Mouse (Mus musculus) frontal cortex, postnatal 10 days (tissue): ENCODE measurements around the gene Aoc2.
A peak's percentile ranks its signal among the peaks of the same experiment; 100 is the strongest.

Experiments
- DNase-seq, 2 experiments: peaks; one replicate each; pipeline ENCODE4 v3.0.0; 2022; ENCODE audit warnings: low spot score in 2 of 2, mixed read lengths in 1 of 2

Aoc2 gene

GRCm38 (mm10) chr11:101324763-101325162 is at the start of gene Aoc2:
Gene Aoc2 (plus strand): TSS chr11:101325063.
- DNase-seq: no peak

GRCm38 (mm10) chr11:101275309-101275708 is 49.6 kb upstream of the Aoc2 start:
- DNase-seq: no peak

DNA sequence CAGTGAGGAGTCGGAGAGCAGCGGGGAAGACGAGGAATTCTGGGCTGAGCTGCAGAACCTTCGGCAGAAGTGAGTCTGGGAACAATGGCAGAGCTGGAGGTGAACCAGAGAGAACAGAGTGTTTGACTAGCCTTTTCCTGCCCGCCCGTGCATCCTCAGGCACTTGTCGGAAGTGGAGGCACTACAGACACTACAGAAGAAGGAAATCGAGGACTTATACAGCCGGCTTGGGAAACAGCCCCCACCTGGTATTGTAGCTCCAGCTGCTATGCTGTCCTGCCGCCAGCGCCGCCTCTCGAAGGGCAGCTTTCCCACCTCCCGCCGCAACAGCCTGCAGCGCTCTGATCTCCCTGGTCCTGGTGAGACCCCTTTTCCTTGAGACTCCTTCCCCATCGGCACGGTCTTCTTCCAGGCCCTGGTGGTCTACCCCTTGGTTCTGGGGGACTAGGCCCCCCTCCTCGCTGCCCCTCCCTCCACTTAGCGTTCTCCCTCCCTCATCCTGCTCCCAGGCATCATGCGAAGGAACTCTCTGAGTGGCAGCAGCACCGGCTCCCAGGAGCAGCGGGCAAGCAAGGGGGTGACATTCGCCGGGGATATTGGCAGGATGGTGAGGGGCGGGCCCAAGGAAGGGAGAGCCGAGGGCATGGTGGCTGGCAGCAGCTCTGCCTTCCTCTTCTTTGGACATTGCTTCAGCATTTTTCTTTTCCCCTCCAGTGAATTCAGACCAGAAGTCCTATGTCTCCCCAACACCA is 48.4 kb upstream of the Aoc2 start:
- DNase-seq: no peak

GRCm38 (mm10) chr11:101277381-101278222 is 47.3 kb upstream of the Aoc2 start:
- DNase-seq: no peak

DNA sequence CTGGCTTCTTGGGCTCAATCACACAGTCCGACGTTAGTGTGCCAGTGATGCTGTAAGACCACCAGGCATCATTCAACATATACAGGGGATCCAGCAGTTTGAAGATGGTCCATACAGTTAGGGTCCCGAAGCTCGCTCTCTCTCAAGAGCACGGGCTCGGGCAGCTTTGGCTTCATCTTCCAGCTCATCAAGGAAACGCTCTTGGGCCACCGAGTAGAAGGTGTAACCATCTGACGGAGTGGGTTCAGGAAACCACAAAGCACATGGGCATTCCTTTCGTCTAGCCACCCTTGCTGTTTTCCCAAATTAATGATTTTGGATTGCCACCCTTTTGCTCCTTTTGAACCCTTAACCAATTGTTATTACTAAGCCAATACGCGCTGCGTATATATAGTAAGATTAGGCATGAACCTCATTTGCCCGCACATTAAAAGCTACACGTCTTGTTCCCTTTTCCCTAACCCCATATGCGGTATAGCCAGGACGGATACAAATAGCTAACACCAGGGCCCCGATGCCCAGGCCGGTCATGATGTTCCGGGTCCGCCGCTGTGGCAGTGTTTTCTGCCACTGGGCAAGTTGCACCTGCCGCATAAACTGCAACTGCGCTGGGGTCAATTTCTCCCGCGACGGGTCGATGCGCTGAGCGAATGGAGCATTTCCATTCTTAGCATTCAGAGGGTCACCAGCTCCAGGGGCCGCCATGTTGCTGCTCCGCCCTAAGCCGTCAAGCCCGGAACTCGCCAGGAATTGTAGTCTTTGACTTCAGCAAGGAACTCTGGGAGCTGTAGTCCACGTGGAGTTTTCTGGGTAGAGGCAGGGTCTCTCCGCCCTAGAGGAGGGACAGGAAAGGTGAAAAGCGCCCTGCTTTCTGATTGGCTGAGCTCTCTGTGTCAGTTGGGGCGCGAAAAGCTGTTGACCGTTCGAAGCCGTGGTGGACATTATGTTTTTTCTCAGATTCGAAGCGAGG is 46.4 kb upstream of the Aoc2 start, which contains the start of the genes Cntd1 and Coa3:
Gene Cntd1 (plus strand): TSS at position 790 of the 970 bp plus-strand sequence.
Gene Coa3 (minus strand): TSS at position 892 of the 970 bp plus-strand sequence.
- DNase-seq: peak; percentile 66 to 81

DNA sequence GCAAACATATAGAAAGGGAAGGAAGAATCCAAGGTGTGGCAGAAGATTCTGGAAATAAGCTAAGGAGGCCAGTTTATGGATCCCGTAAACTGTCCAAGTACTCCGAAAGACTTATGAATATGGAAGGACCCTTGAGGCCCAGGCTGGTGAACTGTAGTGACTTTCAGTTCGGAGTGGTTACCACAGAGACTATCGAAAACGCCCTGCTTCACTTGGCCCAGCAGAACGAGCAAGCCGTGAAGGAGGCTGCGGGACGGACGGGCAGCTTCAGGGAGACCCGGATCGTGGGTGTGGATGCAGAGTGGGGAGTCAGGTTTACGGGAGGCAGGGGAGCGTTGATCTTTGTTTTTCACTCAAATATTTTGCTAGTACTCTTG is 45.7 kb upstream of the Aoc2 start:
- no peak for DNase-seq

DNA sequence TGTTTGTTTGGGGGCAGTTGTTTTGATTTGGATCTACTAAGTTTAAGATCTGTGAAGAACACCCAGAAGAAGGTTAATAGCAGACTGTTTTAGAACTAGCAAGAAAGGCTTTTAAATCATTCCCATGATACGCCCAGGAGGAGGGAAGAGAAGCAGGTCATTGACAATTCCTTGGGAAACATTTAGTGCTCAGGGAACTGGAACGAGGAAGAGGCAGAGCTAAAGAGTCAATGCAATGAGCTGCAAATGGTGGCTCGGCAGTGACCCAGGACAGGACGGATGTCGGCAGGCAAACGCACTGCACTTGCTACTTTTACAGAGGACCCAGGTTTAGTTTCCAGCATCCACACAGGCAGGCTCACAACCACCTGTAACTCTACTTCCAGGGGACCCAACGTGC is 44.0 kb upstream of the Aoc2 start:
- no peak for DNase-seq

GRCm38 (mm10) chr11:101282896-101283295 is 42.0 kb upstream of the Aoc2 start:
- DNase-seq: no peak

DNA sequence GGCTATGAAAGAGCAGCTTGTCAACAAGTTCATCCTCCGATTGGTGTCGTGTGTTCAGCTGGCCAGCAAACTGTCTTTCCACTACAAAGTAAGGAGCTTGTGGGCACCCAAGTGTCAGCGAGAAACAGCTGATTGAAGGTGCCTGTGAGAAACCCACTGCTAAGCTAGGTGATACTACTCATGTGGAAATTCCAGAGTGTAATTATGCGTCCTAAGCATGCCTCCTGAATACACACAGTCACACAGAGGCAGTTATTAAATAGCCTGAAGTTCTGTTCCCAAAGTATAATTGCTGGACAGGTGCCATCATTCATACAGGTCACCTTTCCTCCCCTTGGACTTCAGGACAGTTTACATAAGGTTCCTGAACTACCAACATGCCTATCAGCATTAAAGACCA is 41.1 kb upstream of the Aoc2 start:
- DNase-seq: no peak

DNA sequence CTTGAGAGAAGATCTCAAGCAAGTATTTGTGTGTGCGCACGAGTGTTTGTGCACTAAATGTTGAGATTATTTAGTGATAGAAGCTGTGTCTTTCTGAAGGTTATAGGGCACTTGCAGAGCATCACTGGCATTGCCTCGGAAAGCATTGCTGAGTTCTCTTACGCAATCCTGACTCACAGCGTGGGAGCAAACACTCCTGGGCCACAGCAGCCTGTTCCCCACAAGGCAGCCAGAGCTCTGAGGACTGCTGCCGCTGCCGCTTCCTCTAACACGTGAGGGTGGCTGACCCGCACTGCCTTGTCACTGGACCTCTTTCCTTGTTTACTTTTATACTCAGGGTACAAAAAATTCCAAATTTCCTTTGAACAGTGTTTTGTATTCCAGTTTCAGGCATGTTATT is 37.6 kb upstream of the Aoc2 start:
- no peak for DNase-seq

GRCm38 (mm10) chr11:101291231-101291630 is 33.6 kb upstream of the Aoc2 start:
- DNase-seq: no peak

GRCm38 (mm10) chr11:101295191-101295590 is 29.7 kb upstream of the Aoc2 start:
- DNase-seq: no peak

DNA sequence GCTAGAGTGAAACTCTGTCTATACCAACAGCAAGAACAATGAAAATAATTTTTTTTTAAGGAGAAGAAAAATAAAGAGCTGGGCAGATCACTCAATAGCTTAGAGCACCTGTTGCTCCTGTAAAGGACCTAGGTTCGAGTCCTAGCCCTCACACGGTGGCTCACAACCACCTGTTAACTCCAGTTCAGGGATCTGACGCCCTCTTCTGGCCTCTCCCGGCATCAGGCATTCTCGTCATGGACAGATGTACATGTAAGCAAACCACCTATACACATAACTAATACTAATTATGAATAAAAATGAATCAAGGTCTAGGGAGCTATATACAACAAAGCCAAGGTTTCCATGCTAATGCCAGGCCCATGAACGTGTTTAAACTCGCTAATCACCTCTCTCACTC is 24.0 kb upstream of the Aoc2 start:
- DNase-seq: no peak

DNA sequence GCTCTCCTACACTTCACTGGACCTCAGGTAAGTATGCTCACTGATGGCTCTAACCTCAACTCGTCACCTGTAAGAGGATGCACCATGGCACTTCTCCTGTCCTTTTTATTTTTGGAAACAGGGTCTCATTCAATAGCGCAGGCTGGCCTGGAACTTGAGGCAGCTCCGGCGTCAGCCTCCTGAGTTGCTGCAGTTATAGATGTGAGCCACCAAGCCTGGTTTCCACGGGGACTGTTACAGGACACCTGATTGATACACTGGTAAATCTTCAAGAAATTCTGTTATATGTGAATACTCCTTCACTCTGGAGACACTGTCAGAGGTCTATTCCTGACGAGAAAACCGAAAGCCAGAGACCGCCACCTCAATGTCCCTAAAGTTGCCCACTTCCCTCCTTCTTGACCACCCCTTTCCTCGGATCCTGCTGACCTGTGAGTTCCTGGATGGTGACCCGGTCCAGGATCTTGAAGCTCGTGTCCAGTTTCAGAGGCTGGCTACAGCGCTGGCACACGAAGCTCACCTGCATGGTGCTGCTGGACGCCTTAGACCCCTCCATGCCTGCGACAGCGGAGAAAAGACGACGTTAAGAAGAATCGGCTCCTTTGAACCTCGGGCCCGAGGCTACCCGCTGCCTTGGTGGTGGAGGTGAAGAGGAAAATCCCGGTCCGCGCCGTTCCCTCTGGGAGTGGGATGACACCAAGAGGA is 23.4 kb upstream of the Aoc2 start:
- DNase-seq: no peak

DNA sequence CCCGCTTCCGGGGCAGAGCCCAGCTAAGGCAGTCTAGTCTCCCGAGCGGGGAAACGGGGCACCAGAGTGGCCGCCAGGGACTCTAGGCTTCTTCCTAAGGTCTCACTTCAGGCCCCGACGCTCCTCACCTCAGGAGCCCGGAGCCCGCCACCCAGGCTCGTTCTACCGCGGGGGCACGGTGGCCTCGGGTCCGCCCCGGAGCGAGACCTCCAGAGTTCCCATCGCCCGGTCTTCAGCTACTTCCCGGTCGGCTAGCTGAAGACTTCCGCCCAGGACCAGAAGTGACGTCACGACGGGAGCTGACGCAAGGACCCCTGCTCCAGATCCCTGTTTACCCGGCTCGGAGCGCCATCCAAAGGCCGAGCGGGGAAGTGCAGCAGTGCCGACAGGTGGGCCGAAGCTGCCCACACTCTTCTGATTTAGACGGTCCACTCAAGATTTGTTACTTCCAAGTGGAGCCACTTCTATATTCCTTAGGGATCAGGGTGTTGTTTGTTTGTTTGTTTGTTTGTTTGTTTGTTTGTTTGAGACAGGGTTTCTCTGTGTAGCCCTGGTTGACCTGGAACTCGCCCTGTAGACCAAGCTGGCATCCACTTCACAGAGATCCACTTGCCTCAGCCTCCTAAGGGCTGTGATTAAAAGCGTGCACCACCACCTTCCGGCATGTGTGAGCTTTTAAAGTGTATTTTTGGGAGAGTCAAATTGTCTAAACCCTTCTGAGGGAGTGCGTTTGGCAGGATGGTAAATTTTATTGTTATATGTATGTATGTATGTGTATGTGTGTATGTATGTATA is 22.7 kb upstream of the Aoc2 start, which contains the start of gene Becn1:
Gene Becn1 (minus strand): TSS at position 283 of the 795 bp plus-strand sequence.
- peak; percentile 89 to 96 for DNase-seq

- no peak for DNase-seq
Measured at GRCm38 (mm10) chr11:101307744-101308143, 17.1 kb upstream of the Aoc2 start.

- DNase-seq: no peak
Measured at GRCm38 (mm10) chr11:101311083-101311482, 13.8 kb upstream of the Aoc2 start.

DNA sequence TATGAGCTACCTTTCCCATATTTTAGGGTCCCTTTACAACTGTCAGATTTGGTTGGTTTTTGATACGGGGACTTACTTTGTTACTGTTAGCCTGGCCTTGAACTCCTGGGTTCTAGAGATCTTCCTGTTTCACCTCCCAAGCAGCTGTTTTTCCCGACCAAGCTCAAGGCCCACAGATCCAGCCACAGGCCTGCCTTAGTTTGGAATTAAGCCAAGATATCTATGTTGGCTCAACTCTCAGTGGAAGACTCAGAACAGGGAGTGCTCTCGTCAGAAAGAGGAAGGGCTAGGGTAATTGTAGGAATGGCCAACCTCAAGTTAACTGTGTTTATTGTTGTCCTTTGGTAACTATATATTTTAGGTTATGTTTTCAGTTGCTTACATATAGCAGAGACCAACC is 12.7 kb upstream of the Aoc2 start:
- DNase-seq: no peak

DNA sequence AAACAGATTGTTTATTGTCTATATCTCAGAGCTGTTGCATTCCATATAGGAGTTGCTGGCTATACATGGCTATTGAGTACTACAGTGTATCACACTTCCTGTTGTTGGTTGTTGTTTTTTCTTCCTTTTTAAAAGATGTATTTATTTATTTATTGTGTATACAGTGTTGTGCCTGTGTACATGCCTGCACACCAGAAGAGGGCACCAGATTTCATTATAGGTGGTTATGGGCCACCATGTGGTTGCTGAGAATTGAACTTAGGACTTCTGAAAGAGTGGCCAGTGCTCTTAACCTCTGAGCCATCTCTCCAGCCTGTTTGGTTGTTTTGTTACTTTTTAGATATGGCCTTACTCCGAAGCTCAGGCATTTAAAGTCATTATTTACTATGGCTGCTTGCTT is 10.3 kb upstream of the Aoc2 start:
- no peak for DNase-seq

DNA sequence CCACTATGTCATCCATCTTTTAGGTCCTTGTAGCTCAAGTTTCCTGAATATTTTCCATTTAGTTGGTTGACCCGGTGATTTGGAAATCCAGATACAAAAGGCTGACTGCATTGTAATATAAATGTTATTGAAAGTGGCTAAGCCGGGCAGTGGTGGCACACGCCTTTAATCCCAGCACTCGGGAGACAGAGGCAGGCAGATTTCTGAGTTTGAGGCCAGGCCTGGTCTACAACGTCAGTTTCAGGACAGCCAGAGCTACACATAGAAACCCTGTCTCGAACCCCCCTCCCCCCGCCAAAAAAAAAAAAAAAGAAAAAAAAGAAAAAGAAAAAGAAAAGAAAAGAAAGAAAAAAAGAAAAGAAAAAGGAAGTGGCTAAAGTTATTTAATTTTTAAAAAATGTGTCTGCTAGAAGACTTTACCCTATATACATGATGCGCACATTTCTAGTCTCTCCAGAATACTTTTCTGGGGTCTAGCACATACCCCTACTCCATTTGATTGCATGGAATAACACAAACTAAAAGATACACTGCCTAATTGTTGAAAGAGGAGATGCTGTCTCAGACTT is 9.7 kb upstream of the Aoc2 start:
- no peak for DNase-seq
